Mouse (Mus musculus): ENCODE data around the gene Thrap3. TPM values are rescaled to one million over a fixed set of nuclear protein-coding genes. Genes with fewer than 3 reads are reported as not detected.
"Not testable (repeated sequence)": the region's sequence is repeated elsewhere in the genome, so short reads cannot be mapped to it uniquely, and the experiment has no call there.

Gene Thrap3
- total RNA-seq, 4 experiments from 2014 or later = 112 to 128 (median 121) TPM

DNA sequence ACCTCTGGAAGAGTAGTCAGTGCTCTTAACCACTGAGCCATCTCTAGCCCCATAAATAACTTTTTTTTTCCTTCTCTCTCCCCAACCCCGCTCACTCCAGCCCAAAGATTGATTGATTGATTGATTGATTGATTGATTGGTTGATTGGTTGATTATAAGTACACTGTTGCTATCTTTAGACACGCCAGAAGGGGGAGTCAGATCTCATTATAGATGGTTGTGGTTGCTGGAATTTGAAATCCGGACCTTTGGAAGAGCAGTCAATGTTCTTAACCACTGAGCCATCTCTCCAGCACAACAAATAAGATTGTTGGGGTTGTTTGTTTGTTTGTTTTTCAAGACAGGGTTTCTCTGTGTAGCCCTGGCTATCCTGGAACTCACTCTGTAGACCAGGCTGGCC is 17.0 kb upstream of the Thrap3 start:
- not testable (repeated sequence) for DNase-seq (ENCODE audit: low spot score)

DNA sequence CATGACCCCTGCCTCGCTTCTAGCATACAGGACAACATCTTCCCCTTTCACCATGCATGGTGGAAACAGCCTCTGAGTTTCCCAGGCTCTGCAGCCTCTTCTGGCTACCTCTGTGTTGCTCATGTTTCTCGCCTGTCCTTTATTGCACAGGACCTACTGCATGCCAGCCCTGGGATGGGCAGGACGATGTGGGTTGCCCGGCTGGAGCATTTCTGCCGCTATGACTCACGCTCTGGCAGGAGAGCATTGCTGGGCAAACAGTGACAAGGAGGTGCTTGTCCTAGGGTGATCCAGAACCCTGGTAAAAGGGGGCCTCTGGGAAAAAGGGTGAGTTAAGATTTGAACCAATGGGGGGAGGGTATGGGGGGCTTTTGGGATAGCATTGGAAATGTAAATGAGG is 15.2 kb upstream of the Thrap3 start:
- no peak for DNase-seq (ENCODE audit: low spot score)

DNA sequence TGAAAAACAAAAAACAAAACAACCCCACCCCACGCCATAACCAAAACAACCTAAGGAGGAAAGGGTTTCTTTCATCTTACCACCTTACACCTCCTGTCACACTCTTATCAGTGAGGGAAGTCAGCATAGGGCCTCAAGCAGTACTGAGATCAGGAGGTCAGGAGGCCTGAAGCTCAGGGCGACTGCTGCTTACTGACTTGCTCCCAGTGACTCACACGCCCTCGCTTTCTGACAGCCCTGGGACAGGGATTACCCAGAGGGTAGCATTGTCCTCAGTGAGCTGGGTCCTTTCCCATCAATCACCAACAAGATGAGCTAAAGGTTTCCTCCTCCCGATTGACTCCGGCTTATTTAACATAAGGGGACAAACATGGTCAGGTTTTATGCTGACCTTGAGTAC is 4.5 kb upstream of the Thrap3 start:
- no peak for DNase-seq (ENCODE audit: low spot score)

DNA sequence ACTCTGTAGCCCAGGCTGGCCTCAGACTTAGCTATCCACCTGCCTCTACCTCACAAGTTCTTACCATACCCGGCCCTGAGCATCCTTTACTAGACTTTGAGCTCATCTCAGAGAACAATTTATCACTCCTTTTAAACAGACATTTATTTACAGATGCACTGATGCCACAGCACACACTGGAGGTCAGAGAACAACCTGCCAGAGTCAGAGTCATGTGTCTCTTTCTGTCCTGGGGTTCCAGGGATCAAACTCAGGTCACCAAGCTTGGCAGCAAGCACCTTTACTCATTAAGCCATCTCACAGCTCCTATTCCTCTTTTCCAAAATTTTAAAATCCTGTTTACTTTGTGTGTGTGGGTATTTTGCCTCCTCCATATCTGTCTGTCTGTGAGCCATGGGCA is 2.8 kb upstream of the Thrap3 start:
- no peak for DNase-seq (ENCODE audit: low spot score)

DNA sequence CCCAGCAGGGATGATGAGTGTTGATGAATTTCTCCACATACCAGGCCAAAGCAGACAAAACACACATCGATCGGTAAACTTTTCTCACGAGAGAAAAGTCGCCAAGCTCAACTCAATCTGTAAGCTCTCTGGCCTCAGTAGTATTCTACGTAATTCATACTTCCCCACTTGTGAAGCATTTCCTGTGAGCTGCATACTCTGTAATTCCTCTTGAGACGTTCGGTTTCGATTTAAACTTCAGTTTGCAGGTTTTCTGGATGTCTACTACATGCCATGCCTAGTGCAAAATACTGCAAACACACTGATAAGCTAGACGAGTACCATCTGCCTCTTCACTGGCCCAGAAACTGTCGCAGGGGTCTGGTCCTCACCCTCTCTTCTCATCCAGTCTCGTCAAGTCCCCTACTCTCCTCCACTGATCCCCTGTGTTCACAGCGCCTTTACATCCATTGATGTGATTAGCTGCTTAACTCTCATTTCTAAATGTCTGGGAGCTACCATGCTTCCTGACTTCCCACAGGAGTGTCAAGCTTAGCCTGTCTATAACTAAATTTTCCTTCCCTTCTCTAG is 2.2 kb upstream of the Thrap3 start:
- no peak for DNase-seq (ENCODE audit: low spot score)

DNA sequence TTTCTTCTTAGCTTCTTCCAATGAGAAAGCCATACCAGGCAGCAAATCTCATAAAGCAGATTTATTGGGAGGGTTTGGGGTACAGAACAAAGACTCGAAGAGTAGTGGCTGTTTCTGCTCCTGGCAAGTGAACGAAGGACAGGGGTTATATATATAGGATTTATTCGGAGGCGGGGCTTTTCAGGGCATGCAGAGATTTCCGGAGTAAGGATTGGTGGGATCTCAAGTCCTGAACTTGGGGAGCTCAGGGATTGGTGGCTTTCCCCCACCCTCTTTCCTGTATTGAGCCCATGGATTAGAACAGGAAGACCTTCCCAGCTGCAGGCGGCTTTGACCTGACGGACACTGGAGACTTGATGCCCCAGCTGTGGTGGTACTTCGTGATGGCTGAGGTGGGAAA is 1.5 kb upstream of the Thrap3 start:
- DNase-seq (ENCODE audit: low spot score) = no peak

DNA sequence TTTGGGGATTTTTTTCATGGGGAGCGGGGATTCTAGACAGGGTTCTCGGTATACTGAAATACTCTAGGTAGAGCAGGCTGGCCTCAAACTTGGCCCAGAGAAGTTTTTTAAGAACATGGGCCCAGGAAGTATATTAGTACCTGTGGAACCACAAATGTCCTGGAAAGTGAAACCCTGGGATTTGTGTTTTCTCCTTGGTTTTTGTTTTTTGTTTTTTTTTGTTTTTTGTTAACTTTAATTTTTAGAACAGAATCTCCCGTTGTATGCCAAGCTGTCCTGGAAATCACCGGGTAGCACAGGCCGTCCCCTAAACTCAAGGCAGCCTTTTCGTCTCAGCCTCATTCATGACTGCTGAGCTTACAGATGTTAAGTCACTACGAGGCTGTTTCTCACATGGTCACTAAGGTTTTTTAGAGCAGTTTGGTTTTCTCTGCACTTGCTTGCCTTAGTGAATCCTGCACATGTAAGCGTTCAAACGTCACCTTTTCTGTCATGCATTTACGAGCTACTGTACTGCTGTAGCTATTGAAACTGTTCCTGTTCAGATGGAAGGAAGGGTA is 856 bp upstream of the Thrap3 start:
- DNase-seq (ENCODE audit: low spot score) = no peak

DNA sequence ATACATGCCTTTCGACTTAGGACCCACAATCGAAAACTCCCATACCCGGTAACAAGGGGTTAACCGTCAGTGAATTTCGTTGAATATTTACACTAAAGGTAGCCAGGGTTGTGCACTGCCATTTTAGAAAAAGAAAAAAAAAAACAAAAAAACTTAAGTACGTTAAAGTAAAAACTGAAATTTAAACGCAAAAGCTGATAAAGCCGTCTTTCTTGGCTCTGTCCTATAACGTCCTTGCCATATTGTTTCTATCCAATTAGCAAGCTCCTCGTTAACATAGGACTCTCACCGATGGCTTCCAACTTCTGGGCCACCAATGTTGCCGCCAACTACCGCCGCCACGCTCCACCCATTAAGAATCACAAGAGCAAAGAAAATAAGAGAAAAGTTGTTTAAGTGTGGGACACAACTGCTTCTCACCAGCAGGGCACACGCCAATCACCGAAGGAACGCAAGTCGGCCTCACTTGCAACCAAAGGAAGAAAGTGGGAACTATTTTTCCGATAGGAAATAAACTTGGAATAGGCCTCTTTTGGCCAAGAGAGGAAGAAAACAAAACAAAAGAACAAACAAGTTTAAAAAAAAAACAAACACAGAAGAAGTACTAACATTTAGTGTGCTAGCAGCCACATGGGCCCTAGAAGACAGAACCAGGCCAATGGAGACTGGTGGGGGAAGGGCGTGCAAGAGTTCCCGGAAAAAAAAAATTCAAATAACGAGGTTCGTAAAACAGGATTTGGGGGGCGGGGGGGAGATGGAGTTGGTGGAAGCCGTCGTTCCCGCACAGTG is 852 bp downstream of the Thrap3 start:
- peak; percentile 30 for DNase-seq (ENCODE audit: low spot score)

DNA sequence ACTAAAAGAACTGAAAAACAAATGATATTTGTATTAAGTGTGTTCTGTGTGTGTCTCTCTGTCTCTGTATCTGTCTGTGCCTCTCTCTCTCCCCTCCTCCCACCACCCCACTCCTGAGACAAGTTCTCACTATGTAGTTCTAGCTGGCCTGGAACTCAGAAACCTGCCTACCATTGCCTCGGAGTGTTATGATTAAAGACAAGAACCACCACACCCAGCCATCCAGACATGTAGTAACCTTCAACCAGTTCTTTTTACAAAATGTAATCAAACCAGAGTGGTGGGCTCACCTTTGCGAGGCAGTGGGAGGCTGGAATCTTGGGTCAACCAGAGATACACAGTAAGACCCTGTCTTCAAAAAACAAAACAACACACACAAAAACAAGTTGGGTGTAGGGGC is 1.9 kb downstream of the Thrap3 start:
- DNase-seq (ENCODE audit: low spot score) = no peak

DNA sequence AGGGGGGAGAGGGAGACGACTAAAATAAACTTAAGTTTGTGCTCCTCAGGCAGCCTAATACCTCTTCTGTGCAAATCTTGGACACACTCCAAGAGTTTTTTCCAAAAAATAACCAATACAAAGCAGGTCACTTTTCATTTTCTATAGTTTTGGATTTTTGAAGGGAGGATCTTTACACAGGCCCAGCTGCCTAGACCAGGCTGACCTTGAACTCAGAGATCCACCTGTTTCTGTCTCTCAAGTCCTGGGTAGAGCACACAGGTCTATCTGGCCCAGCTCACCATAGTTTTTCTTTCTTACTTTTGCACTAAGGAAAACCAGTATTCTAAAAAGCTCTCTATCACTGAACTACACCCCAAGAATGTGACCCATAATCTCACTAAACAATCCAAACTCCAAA is 2.5 kb downstream of the Thrap3 start:
- no peak for DNase-seq (ENCODE audit: low spot score)

DNA sequence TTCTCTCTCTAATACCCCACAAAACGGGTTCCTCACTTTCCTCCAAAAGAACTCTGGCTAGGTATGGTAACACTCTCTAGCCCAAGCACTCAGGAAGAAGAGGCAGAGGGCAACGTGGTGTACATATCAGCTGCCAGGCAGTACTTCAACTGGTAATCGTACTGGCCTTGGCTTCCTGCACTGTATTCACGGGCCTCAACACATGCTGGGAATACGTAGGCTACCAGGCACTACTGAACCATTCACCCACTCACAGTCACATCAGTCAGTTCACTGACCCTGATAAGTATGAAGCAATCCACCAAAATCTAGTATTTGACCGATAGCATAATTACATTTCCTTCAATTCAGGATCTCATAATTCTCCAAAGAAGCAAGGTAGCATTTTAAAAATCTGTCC is 3.0 kb downstream of the Thrap3 start:
- no peak for DNase-seq (ENCODE audit: low spot score)

DNA sequence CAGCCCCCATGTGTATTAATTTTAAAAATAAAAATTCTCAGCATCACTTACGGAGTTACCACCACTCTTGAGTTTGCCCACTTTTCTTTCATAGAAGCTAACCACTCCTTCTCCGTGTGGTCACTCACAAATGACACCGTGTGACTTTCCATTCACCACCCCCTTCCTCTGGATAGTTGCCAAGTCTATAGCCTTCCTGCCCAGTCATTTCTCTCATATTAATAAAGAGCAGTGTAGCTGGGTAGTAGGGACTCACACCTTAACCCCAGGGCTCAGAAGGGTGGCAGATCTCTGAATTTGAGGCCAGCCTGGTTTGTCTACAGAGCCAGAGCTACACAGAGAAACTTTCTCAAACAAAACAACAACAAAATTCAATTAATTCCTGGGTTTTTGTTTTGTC is 5.1 kb downstream of the Thrap3 start:
- peak; percentile 48 for DNase-seq (ENCODE audit: low spot score)

DNA sequence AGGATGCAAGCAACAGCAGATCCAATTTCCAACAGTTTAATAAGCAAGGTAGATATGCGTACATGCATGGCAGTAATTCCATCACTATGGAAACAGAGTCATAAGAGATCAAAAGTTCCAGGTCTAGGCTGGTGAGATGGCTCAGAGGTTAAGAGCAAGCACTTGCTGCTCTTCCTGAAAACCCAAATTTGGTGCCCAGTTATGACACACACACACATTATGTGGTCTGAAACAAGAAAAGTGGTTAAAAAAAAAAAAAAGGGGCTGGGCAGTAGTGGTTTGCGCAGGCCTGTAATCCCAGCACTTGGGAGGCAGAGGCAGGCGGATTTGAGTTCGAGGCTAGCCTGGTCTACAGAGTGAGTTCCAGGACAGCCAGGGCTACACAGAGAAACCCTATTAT is 7.6 kb downstream of the Thrap3 start:
- no peak for DNase-seq (ENCODE audit: low spot score)

DNA sequence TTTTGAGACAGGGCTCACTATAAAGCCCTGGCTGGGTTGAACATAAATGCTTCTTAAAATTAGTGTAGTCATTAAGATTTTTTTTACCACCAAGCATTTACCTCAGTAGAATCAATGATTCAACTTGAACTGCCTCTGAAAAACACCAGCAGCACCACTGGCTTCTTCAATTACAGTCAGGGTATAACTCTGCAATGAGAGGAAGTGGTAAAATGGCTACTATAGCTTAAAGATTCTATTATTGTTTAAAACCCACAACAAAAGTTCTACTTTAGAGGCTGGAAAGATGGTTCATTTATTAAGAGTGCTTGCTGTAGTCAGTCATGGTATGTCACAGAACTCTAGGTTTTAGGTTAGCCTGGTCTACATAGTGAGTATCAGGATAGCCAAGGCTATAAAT is 8.3 kb downstream of the Thrap3 start:
- DNase-seq (ENCODE audit: low spot score) = no peak

DNA sequence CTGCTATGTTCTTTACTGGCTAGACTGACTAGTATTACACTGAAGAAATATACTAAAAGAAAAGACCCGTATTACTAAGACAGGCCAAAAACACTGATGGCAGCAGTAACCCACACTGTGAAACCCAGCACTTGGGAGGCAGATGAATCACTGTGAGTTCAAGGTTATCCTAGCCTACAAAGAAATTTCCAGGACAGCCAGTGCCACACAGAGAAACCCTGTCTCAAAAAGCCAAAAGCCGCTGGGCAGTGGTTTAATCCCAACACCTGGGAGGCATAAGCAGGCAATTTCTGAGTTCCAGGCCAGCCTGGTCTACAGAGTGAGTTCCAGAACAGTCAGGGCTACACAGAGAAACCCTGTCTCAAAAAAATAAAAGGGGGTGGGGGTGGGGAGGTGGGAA is 11.9 kb downstream of the Thrap3 start:
- DNase-seq (ENCODE audit: low spot score) = no peak

DNA sequence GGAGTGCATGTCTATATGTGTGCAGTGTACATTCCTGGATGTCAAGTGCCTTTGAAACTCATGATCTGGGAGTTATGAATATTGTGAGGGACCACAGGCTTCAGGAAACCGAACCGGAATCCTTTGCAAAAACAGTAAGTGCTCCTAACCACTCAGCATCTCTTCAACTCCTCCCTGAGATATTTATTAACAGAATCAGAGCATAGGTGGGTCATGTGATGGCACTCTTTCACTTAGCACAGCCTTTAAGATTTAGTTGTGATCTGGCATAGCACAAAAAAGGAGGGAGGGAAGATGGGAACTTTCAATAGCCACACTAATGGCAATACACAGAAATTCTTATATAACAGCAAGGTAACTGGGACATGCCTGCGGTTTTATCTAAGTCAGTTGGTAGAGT is 15.5 kb downstream of the Thrap3 start:
- DNase-seq (ENCODE audit: low spot score) = no peak

DNA sequence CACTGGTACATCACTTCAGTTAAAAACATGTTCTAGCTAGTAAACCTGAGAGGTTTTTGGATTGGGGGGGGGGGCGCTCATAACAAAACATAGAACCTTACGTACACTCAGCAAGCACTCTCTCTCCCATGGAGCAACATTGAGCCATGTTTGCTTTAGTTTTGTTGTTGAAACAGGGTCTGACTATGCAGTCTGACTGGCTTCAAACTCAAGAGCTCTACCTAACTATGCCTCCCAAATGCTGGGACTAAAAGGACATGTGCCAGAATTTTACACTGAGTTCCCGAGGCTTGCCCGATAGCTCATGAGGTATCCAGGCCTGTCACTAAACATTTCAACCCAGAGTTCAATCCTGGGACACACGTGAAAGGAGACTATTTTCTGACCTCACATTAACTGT is 19.5 kb downstream of the Thrap3 start:
- no peak for DNase-seq (ENCODE audit: low spot score)

DNA sequence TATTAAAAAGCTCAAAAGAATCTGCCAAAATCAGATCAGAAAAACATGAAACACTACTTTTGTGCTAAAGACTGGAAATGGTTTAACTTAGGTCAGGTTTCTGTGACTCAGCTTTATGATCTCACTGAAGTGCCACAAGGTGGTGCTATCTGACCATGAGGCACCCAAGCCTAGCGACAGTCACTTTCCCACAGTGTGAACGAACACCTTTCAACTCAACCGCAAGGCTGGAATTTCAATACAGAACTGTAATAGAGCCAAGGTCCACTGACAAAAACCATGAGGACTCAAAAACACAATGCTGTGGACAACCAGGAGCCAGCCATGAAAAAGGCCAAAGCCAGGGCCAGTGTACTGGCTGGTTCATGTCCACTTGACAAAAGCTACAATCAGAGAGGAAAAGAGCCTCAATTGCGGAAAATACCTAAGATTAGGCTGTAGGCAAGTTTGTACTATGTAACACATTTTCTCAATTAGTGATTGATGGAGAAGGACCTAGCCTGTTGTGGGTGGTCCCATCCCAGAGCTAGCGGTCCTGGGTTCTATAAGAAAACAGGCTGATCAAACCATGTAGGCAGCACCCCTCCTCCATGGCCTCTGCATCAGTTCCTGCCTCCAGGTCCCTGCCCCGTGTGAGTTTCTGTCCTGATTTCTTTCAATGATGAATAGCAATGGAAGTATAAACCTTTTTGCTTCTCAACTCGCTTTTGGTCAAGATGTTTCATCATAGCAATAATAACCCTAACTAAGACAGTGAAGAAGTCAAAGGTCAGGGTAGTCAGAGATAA is 21.2 kb downstream of the Thrap3 start:
- peak; percentile 54 for DNase-seq (ENCODE audit: low spot score)

DNA sequence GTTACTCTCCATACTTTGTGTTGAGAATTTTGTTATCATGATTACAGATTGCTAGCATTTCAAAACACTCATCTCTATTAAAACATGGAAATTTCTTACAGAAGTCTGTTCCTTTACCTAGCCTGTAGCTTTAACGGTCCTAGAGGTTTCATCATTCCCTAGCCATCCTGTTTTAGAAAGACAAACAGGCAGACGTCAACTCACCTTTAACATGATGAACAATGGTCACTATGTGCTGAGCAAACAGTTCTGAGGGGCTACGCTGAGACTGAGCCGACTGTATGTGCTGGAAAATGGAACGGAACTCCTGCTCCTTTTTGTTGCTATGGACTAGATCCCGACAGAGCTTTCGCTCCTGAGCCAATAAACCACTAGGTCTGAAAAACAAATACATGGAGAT is 26.6 kb downstream of the Thrap3 start:
- DNase-seq (ENCODE audit: low spot score) = not testable (repeated sequence)

DNA sequence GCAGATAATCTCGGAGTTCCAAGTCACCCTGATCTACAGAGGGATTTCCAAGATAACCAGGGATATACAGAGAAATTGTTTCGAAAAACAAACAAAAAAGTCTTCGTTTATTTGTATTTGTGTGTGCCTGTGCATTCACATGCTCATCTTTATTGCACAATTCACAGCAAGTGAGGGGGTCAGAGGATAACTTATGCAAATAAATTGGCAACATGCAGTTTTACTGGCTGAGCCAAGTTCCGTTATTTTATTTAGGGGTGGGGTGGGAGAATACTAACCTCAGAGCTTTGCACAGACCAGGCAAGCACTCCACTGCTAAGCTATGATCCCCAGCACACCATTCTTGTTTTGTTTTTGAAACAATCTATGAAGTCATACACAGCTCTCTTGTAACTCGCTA is 28.8 kb downstream of the Thrap3 start:
- no peak for DNase-seq (ENCODE audit: low spot score)

DNA sequence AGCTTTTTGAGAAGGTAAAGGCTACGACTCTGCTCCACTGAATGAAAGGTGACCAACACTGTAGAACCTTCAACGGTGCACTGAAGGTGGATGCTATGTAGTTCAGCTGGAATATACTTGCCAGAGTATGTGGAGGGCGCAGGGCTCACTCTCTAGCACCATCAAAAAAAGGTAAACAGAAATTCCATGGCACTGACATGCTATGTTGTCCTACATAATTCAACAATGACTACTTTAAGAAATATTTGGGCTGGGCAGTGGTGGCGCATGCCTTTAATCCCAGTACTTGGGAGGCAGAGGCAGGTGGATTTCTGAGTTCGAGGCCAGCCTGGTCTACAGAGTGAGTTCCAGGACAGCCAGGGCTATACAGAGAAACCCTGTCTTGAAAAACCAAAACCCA is 31.8 kb downstream of the Thrap3 start:
- DNase-seq (ENCODE audit: low spot score) = not testable (repeated sequence)

DNA sequence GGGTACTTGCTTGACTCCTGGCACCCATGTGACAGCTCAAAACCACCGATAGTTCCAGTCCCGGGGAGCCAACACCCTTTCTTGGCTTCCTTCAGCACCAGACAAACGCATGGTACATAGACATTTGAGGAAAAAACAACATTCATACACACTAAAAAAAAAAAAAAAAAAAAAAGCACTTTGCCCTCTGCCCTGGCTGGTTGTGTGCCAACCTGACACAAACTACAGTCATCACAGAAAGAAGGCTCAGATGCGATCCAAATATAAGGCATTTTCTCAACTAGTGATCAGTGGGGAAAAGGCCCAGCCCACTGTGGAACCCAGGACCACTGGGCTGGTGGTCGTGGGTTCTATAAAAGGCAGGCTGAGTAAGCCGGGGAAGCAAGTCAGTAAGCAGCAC is 33.7 kb downstream of the Thrap3 start:
- DNase-seq (ENCODE audit: low spot score) = no peak

DNA sequence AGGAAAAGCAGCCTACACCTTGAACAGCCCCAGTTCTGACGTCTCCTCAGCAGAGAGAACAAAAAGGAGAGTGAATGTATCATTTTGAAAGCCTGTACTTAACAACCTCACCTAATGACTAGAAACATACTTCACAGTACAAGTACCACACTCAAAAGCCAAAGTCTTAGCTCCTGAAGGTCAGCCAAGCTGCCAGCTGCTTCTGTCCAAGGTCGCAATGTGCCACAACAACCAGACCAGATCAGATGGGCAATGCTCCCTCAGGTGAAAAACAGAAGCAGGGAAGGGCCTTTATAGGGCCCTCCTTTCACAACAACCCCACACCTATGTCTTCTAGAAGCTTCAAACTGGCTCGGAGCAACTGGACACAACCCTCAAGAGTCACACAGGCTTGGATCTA is 36.5 kb downstream of the Thrap3 start:
- DNase-seq (ENCODE audit: low spot score) = no peak
